Mouse (Mus musculus): ENCODE results near the gene Gm10471. TPM values are rescaled to one million over a fixed set of nuclear protein-coding genes. Genes with fewer than 3 reads are reported as not detected.
"Not testable (repeated sequence)": the region's sequence is repeated elsewhere in the genome, so short reads cannot be mapped to it uniquely, and the experiment has no call there.

The Gm10471 gene
- total and polyA plus RNA-seq, 3 experiments = not detected

- Histone ChIP-seq H3K4me1 (ENCODE audit: control insufficient read depth in 1 of 2, insufficient read depth in 2 of 2) (no peaks in the 10 kb centered on the region), H3K9ac (ENCODE audit: insufficient read depth, low read depth) (no peak overlapping the region), H3K4me2 (ENCODE audit: insufficient read depth, low read depth, poor library complexity, severe bottlenecking) (no peak overlapping the region), H3K27ac (ENCODE audit: insufficient read depth, low read depth) (no peak overlapping the region), H3K27me3 (replicated peaks) (no peaks in the 10 kb centered on the region), H3K79me2 (replicated peaks; ENCODE audit: control insufficient read depth, extremely low read depth, insufficient read depth, poor library complexity, severe bottlenecking) (no peaks in the 10 kb centered on the region), H3K9me3 (replicated peaks; ENCODE audit: low read length) (peaks cover 8% of the 10 kb centered on the region), H3K36me3 (replicated peaks in 1 of 2; ENCODE audit: control insufficient read depth in 1 of 2, insufficient read depth in 1 of 2, low read length in 1 of 2) (no peaks in the 10 kb centered on the region), H3K4me3 (replicated peaks in 1 of 3; ENCODE audit: low read depth in 2 of 3, low read length in 2 of 3, poor library complexity in 1 of 3) (no peak overlapping the region)
- in situ Hi-C loops (cut with MboI; ENCODE audit: low pct_ligation_motif_present, low pct_unique_long_range_greater_than_20kb, low sequenced_read_pairs) = no loop called here
- dilution Hi-C loops (cut with MboI; ENCODE audit: extremely low pct_ligation_motif_present, extremely low pct_unique_long_range_greater_than_20kb, low sequenced_read_pairs) = no loop called here
- TF ChIP-seq JUND (conservative IDR thresholded peaks at IDR 0.05; ENCODE audit: low read depth, low read length) (no peak), ETS1 (conservative IDR thresholded peaks at IDR 0.05; ENCODE audit: low read depth, low read length) (no peak), USF2 (conservative IDR thresholded peaks at IDR 0.05; ENCODE audit: low read depth, low read length) (no peak), ELF1 (IDR thresholded peaks at IDR 0.05; ENCODE audit: low read depth, low read length) (no peak), MAX (IDR thresholded peaks at IDR 0.05; ENCODE audit: low read length) (no peak), EP300 (IDR thresholded peaks at IDR 0.05; ENCODE audit: low read length) (no peak), JUN (IDR thresholded peaks at IDR 0.05; ENCODE audit: insufficient read depth, low read depth, low read length) (no peak), E2F4 (IDR thresholded peaks at IDR 0.05; ENCODE audit: insufficient replicate concordance, low read depth, low read length) (no peak), MYC (IDR thresholded peaks at IDR 0.05; ENCODE audit: low read depth, low read length) (no peak), RAD21 (IDR thresholded peaks at IDR 0.05; ENCODE audit: low read depth, low read length) (no peak), TBP (conservative IDR thresholded peaks at IDR 0.05; ENCODE audit: low read depth, low read length) (no peak), KAT2A (IDR thresholded peaks at IDR 0.05; ENCODE audit: insufficient replicate concordance, low read length) (no peak), ZNF384 (IDR thresholded peaks at IDR 0.05; ENCODE audit: low read depth, low read length) (no peak), POLR2A (IDR thresholded peaks at IDR 0.05; ENCODE audit: low read depth, low read length) (no peak), ZMIZ1 (IDR thresholded peaks at IDR 0.05; ENCODE audit: low read depth, low read length) (no peak), MEF2A (IDR thresholded peaks at IDR 0.05; ENCODE audit: borderline replicate concordance, low read depth, low read length) (no peak), PAX5 (IDR thresholded peaks at IDR 0.05; ENCODE audit: low read length) (no peak), GABPA (IDR thresholded peaks at IDR 0.05; ENCODE audit: insufficient replicate concordance, low read depth, low read length) (no peak)
- DNase-seq (ENCODE audit: extremely low read depth) = no peak
Measured at GRCm38 (mm10) chr5:26070716-26071115, 18.4 kb downstream of the Gm10471 start.

GRCm38 (mm10) chr5:26058481-26058880 is 30.6 kb downstream of the Gm10471 start, which contains the start of gene Gm7347:
Gm7347 (minus strand) TSS chr5:26058581.
- H3K4me2 ChIP-seq (ENCODE audit: insufficient read depth, low read depth, poor library complexity, severe bottlenecking); dilution Hi-C loops (cut with MboI; ENCODE audit: extremely low pct_ligation_motif_present, extremely low pct_unique_long_range_greater_than_20kb, low sequenced_read_pairs); H3K9ac ChIP-seq (ENCODE audit: insufficient read depth, low read depth): not testable (repeated sequence)

GRCm38 (mm10) chr5:26039458-26039857 is 49.6 kb downstream of the Gm10471 start, which contains the start of gene Speer4a:
Speer4a (minus strand) TSS chr5:26039558.
- H3K4me3 ChIP-seq (replicated peaks in 1 of 3; ENCODE audit: low read depth in 2 of 3, low read length in 2 of 3, poor library complexity in 1 of 3); H3K79me2 ChIP-seq (replicated peaks; ENCODE audit: control insufficient read depth, extremely low read depth, insufficient read depth, poor library complexity, severe bottlenecking); H3K4me1 ChIP-seq (ENCODE audit: control insufficient read depth in 1 of 2, insufficient read depth in 2 of 2); DNase-seq (ENCODE audit: extremely low read depth); H3K9me3 ChIP-seq (replicated peaks; ENCODE audit: low read length); H3K27ac ChIP-seq (ENCODE audit: insufficient read depth, low read depth); H3K4me2 ChIP-seq (ENCODE audit: insufficient read depth, low read depth, poor library complexity, severe bottlenecking); H3K36me3 ChIP-seq (replicated peaks in 1 of 2; ENCODE audit: control insufficient read depth in 1 of 2, insufficient read depth in 1 of 2, low read length in 1 of 2); H3K27me3 ChIP-seq (replicated peaks); in situ Hi-C loops (cut with MboI; ENCODE audit: low pct_ligation_motif_present, low pct_unique_long_range_greater_than_20kb, low sequenced_read_pairs); dilution Hi-C loops (cut with MboI; ENCODE audit: extremely low pct_ligation_motif_present, extremely low pct_unique_long_range_greater_than_20kb, low sequenced_read_pairs); H3K9ac ChIP-seq (ENCODE audit: insufficient read depth, low read depth): not testable (repeated sequence)

More at GRCm38 (mm10) chr5:26058481-26058880, 30.6 kb downstream of the Gm10471 start, which contains the start of gene Gm7347:
- H3K4me3 ChIP-seq (replicated peaks in 1 of 3; ENCODE audit: low read depth in 2 of 3, low read length in 2 of 3, poor library complexity in 1 of 3); H3K4me1 ChIP-seq (ENCODE audit: control insufficient read depth in 1 of 2, insufficient read depth in 2 of 2); H3K79me2 ChIP-seq (replicated peaks; ENCODE audit: control insufficient read depth, extremely low read depth, insufficient read depth, poor library complexity, severe bottlenecking); H3K9me3 ChIP-seq (replicated peaks; ENCODE audit: low read length); H3K36me3 ChIP-seq (replicated peaks in 1 of 2; ENCODE audit: control insufficient read depth in 1 of 2, insufficient read depth in 1 of 2, low read length in 1 of 2); DNase-seq (ENCODE audit: extremely low read depth); in situ Hi-C loops (cut with MboI; ENCODE audit: low pct_ligation_motif_present, low pct_unique_long_range_greater_than_20kb, low sequenced_read_pairs); H3K27ac ChIP-seq (ENCODE audit: insufficient read depth, low read depth); H3K27me3 ChIP-seq (replicated peaks): not testable (repeated sequence)
